Mouse (Mus musculus) cortical plate, adult 2 months (tissue): ENCODE data around the gene Ist1.

Source experiments
- CTCF ChIP-seq: fragments of 200-500 bp; IDR thresholded peaks from 2 replicates; pipeline ENCODE4 v1.5.1; 2011; ENCODE audit warnings: mild to moderate bottlenecking, control low read depth, low read length; ENCODE audit not compliant: insufficient read depth; ENCODE audit errors: extremely low read depth
- POLR2A ChIP-seq: fragments of 200-500 bp; IDR thresholded peaks from 2 replicates; pipeline ENCODE4 v1.6.1; 2011; ENCODE audit warnings: mild to moderate bottlenecking, low read length, control low read depth; ENCODE audit not compliant: insufficient read depth; ENCODE audit errors: extremely low read depth

GRCm38 (mm10) chr8:109704565-109705319 is 11.7 kb upstream of the Ist1 start:
- no peak for TF ChIP-seq CTCF
- no peak for TF ChIP-seq POLR2A
